Mouse (Mus musculus) adrenal gland, adult 2 months (tissue): Measurements from ENCODE around the gene Hist2h2ac. TPM values are rescaled to one million over a fixed set of nuclear protein-coding genes. Genes with fewer than 3 reads are reported as not detected.

Experiments
- DNase-seq: peaks from one replicate; pipeline ENCODE4 v3.0.0; 2021
- long read RNA-seq: library from polyadenylated mRNA; stranded (forward); transcript quantifications from one replicate; pipeline ENCODE4 v2.0.0, GENCODE M21; 2021
- polyA plus RNA-seq: library from polyadenylated mRNA; depleted of rRNA; stranded (reverse); fragments of >200 nt; gene quantifications from 2 replicates; pipeline ENCODE4 v1.2.3, GENCODE M21; 2012; rRNA removed
- total RNA-seq, 2 experiments: library from RNA; stranded (reverse); gene quantifications; 2 replicates each; pipeline ENCODE4 v1.2.3; 2021

The Hist2h2ac gene
- total RNA-seq (10 to 100 TPM; 41.3 to 58.9 TPM), polyA plus RNA-seq (5.1 TPM in 2 replicates)
- long read RNA-seq: 0 reads

DNA sequence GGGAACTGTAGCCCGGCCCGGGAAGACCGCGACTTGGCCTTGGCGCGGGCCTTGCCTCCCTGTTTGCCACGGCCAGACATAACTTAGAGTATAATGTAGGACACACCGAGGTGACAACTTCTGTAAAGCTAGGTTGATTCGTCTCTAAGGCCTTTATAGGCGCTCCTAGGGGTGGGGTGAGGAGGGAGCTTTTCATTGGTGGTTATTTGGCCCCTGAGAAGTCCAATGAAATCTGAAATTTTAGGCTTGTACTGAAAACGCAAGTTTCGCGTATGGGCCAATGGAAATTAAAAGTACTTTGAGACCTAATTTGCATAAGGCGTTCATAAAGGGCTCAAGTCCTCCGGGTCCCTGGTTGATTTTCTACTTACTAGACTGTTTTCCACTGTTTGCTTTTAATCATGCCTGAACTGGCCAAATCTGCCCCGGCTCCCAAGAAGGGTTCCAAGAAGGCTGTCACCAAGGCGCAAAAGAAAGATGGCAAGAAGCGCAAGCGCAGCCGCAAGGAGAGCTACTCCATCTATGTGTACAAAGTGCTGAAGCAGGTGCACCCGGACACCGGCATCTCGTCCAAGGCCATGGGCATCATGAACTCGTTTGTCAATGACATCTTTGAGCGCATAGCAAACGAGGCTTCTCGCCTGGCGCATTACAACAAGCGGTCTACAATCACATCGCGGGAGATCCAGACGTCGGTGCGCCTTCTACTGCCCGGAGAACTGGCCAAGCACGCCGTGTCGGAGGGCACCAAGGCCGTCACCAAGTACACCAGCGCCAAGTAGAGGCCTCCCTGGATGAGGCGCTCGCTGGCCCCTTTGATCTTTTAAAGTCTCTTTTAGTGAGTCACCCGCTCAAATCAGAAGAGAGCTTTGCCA, at the start of gene Hist2h2ac, which contains the start of gene Hist2h2be:
Hist2h2ac (minus strand) TSS at position 116 of the 875 bp plus-strand sequence.
Hist2h2be (plus strand) TSS at position 355 of the 875 bp plus-strand sequence.
- peak; percentile 95 for DNase-seq

DNA sequence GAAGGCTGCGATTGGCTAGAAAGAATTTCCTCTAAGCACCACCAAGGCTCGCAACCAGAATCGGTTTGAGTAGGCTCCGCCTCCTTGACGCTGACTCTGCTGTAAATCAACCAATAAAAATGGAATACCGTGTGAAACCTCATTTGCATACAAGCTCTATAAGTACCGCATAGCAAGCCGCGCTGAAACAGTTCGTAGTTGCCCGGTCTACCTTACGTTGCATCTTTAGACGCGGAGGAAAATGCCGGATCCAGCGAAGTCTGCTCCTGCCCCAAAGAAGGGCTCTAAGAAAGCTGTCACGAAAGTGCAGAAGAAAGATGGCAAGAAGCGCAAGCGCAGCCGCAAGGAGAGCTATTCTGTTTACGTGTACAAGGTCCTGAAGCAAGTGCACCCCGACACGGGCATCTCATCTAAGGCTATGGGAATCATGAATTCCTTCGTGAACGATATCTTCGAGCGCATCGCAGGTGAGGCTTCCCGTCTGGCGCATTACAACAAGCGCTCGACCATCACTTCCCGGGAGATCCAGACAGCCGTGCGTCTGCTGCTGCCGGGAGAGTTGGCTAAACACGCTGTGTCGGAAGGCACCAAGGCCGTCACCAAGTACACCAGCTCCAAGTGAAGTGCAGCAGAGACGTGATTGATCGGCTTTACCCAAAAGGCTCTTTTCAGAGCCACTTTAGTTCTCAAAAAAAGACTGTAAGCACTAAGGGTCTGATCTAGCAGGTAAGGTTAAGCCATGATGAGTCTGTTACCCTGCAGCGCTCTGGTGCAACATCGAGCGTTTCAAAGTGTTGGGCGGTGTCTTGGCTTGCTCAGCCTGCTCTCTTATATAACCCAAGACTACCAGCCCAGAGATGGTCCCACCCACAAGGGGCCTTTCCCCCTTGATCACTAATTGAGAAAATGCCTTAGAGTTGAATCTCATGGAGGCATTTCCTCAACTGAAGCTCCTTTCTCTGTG, 49.1 kb upstream of the Hist2h2ac start, which contains the start of gene Hist2h2bb:
Hist2h2bb (plus strand) TSS at position 242 of the 964 bp plus-strand sequence.
- DNase-seq: peak; percentile 92

DNA sequence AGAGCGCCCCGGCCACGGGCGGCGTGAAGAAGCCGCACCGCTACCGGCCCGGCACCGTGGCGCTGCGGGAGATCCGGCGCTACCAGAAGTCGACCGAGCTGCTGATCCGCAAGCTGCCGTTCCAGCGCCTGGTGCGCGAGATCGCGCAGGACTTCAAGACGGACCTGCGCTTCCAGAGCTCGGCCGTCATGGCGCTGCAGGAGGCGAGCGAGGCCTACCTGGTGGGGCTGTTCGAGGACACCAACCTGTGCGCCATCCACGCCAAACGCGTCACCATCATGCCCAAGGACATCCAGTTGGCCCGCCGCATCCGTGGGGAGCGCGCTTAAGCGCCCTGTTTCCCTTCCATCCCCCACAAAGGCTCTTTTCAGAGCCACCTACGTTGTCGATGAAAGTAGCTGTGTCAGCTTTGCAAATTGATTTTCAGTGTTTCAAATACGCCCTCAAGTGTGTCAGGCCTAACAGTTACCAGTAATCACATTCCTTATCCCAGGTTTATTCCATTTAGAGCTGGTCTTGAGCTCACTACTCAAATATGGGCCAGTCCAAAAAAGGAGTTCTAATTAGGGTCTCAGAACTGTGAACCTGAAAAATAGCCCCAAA, 48.2 kb upstream of the Hist2h2ac start:
- peak; percentile 51 for DNase-seq

DNA sequence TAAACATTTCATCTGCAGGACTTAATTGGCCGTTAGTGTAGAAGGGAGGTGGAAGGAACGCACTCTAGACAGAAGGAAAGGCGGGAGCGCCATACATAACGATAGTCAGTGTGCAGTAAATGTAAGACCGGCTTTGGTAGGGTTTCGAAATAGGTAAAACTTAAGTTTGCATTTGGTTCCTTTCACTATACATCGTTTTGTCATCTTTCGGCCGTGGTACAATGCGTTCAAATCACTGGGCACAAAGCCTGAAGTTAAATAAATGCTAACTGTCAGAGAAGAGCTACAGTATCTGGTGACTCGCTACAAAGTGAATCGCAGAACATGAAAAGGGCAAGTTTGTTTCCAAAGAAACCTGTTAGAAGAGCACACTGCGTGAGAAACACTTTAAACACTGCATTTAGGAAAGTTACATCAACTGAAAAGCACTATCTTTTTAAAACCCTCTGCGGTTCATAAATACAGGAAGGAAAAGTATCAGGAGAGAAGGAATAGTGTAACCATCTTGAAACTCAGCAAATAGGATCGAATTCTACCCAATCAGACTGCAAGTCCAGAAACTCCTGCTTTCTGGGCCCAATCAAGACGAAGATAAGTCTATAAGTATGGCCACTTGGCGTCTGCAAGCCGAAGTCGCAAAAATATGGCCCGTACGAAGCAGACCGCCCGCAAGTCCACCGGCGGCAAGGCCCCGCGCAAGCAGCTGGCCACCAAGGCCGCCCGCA, 47.5 kb upstream of the Hist2h2ac start, which contains the start of gene Hist2h3b:
Hist2h3b (plus strand) TSS at position 604 of the 725 bp plus-strand sequence.
- DNase-seq: peak; percentile 89

DNA sequence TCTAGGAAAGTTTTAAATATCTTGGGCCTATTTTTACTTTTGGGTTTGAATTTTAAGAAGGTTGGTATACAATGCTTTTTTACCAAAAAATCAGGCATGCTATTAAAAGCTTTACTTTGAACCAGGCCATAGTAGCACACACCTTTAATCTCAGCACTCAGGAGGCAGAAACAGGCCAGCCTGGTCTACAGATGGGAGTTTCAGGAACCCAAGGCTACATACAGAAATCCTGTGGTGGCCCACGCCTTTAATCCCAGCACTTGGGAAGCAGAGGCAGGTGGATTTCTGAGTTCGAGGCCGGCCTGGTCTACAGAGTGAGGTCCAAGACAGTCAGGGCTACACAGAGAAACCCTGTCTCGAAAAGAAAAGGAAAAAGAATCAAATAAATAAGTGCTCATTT, 46.9 kb upstream of the Hist2h2ac start:
- DNase-seq: no peak

DNA sequence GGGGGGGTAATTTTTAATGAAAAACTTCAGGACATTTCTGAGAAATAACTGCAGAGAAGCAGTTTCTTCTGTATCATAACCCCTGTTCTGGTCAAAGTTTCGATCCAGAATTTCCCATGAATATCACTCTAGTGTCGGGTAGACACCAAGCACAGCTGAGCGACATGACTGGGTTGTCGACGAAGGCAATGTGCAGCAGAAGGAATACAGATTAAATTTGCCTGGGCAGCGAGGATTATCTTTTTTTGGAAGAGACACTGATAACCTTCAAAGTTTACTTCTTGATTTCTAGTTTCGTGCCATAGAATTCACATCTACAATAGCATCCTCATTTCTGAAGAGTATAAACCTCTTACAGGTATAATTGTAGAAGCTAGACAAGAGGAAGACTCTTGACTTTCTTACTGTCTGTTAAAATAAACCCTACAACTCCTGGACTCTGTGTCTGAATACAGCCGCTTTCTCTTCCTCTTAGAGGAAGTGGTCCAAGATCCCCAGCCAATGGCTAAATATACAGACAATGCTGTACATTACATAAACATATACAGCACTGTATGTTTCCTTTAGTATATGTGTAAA, 45.5 kb upstream of the Hist2h2ac start:
- no peak for DNase-seq

DNA sequence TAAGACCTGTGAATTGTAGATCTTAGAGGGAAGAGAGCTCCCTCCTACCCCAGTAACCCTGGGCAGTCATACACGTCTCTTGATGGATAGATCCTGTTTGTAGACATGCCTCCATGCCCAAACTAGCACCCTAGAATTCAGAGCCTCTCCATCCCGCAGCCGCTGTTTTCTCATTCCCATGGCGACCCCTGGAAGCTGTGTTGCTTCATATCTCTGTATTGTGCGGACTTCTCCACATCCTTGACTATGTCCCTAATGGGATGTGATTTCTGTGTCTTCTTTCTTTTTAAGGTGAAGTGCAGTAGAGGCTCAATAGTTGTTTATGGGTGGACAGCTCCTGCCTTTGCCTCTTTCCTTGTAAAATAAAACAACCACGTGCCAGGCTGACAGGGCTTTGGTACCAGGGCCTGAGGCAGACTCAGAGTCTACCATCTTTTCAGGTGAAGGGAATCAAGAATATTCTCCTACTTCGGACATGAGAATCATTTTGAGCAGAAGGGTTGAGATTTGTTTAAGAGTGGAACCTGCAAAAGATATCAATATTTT, 43.8 kb upstream of the Hist2h2ac start:
- DNase-seq: no peak

DNA sequence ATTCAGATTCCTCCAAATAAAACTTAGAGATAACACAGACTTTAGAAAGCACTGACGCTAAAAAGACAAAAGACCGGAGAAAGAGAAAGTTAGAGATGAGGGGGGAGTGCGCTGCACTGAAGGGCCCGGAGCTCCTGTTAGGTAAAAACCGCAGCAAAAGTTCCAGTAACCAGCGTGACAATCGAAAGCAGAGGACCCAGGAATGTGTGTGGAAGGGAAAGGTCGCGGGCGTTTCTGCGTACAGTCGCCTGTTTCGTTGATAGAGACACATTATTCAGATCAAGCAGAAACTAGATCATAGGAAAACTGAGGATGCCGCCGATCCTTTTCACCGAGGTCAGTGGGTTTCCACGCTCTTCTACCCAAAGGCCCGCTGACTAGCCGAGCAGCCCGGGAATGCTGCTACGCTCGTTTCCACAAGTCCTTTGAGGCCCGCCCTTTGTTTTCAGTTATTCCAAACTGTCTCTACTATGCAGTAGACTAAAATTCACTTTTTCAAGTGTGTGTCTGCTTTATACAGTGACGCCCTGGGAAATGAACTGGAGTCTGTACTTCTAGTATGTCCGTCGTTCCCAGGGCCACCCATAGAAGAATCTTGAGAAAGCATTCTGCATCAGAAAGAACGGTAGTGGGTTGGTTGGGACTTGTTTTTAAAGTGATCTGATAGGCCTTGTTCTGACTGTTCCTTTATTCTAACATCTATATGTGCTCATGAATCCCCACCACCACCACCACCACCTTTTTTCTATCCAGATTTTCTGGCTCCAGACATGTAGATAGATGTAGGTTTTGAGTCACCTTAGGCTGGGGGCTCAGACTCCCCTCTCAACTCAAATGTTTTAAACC, 43.1 kb upstream of the Hist2h2ac start:
- peak; percentile 76 for DNase-seq

DNA sequence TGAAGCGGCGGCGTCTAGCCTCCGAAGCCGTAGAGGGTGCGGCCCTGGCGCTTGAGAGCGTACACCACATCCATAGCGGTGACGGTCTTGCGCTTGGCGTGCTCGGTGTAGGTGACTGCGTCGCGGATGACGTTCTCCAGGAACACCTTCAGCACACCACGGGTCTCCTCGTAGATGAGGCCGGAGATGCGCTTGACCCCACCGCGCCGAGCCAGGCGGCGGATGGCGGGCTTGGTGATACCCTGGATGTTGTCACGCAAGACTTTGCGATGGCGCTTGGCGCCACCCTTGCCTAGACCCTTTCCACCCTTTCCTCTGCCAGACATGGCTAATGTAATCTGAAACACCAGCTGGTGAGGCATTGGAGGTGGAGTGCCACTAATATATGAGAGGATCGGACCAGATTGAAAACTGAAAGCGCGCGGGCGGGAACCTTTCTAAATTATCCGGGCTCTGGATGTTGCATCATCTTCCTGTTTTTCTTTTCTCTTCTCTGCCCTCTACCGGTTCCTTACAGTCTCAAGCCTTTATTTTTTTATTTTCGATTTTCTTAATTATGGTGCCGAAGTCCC, 42.4 kb upstream of the Hist2h2ac start, which contains the start of gene Hist2h4:
Hist2h4 (minus strand) TSS at position 333 of the 572 bp plus-strand sequence.
- peak; percentile 94 for DNase-seq

DNA sequence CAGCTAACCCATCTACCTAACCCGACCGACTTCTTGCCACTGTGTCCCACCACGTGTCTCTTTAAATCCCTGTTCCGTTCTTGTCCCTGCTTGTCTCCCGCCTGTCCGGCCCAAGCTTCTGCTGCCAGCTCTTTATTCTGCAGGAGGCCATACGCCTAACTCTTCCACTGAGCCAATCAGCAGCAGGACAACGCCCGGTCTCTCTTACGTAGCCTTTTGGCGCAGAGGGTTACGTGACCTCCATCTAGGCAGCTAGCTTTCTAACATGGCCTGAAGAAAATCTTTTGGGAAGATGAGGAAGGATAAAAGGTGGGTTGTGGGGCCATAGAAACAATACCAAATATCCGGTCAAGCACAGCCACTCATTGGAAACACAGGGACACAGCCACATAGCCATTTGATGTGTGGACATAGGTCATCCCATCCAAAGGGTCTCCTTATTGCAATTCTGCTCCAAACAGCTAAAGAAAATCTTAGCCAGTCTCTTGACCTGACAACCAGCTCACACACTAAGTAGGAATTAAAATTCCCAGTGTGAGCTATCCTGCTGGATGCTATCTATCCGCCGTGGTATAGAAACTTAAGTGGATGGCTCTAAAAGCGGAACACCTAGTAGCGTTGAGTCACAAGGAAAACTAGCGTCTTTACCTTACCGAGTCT, 41.7 kb upstream of the Hist2h2ac start:
- peak; percentile 91 for DNase-seq

DNA sequence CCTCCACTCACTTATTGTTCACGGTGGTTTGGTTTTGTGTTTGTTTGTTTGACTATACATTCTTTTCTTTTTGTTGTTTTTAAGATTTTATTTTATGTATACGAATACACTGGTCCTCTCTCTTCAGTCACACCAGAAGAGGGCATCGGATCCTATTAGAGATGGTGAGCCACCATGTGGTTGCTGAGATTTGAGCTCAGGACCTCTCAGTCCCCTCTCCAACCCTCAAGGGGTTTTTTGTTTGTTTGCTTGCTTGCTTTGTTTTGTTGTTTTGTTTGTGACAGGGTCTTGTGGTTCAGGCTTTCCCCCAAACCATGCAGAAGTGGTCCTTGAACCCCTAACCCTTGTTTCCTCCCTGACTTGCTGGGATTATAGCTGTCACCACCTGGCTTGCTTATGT, 40.9 kb upstream of the Hist2h2ac start:
- no peak for DNase-seq

DNA sequence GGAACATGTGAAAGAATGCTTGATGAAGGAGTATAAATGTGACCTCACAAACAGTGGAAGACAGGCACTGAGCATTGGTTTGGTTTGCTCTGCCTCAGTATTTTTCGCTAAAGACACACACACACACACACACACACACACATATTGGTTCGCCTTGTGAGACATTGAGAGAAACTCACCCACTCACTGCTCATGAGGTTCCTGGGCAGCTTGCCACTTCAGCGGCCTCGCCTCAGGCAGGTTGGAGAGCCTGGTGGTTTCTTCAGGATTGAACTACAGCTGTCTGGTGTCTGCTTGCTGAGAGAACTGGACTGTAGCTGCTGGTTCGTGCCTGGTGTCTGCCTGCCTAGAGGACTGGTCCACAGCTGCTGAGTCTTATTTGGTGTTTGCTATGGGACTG, 39.5 kb upstream of the Hist2h2ac start:
- DNase-seq: no peak

DNA sequence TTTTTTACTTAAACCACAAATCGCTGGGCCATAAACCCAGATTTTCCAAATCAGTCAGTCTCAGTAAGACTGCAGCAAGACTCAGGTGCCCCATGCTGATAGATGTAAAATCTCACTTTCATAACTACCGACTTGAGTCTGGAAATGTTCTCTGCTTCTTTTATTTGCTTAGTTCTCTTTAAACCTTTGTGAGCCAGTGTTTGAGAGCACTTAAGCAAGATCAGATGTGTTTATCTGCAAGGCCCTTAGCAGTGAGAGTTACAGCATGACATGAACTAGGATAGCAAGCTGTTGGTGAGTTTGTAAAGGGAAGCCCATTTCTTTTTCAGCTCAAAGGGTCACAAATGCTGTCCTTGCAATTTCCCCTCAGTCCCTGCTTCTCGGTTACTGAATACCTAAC, 36.5 kb upstream of the Hist2h2ac start:
- DNase-seq: no peak

DNA sequence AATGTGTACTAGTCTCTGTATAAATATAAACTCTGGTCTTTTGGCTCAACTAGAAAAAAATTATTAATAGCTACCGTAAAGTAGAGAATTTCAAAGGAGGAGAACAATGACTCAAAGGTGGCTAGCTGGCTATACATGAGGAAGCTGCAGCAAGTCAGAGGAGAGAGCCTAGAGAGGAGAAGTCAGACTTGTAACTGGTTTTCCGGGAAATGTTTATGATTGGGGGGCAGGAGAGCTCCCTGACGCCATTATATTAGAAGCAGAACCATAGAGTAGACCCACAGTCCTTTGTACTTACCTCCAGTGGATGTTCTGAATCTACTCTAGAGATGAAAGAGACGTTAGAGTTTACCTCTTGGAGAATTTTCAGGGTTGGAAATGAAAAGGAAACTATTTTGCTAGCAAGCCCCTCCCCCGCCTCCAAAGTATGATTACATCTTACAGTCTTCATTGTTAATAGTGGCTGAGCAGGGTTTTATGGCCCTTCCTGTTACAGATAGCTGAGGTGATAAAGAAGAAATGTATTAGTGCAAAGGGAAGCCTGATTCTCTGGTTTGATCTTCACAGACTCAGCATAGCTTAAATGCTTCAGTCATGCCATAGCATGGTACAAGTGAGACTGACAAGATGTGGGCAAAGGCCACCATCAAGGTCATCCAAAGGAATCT, 35.4 kb upstream of the Hist2h2ac start:
- DNase-seq: no peak

DNA sequence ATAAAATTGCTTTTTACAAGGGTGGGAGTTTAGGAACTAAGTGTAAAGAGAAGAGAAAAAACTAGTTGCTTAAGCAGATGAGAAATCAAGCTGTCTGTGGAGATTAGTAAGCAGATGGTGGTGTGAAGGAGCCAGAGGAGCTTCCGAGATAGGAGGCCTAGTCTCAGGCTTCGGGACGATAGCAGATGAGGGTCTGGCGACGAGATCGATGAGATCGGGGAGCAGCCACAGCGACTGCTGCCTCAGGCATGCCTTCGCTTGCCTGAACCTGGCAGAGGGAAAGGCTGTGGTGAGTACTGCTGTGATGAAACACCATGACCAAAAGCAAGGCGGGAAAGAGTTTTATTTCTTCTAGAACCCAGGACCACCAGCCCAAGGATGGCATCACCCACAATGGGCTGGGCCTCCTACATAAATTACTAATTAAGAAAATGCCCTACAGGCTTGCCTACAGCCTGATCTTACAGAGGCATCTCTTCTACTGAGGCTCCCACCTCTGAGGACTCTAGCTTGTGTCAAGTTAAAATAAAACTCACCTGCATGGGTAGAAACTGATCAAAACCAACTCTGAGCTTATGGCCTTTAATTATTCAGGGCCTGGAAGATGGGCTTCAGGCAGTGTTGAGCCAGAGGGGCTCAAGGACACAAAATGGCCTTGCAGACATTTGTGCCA, 34.1 kb upstream of the Hist2h2ac start:
- DNase-seq: no peak

DNA sequence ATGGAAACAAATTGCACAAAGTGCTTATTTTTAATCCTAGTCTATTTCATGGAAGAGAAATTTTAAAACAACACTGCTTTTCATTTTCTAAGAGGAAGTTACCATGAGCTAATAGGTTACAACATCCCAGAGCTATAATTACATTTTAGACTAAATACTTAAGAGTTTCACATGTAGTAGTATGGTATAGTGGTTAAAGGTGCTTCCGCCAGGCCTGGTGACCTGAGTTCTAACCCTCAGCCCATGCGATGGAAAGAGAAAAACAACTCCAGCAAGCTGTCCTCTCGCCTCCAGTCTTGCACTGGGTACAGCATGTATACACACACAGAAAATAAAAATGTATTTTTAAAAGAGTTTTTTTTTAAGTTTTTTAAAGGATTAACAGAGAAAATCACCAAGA, 31.1 kb upstream of the Hist2h2ac start:
- DNase-seq: no peak

DNA sequence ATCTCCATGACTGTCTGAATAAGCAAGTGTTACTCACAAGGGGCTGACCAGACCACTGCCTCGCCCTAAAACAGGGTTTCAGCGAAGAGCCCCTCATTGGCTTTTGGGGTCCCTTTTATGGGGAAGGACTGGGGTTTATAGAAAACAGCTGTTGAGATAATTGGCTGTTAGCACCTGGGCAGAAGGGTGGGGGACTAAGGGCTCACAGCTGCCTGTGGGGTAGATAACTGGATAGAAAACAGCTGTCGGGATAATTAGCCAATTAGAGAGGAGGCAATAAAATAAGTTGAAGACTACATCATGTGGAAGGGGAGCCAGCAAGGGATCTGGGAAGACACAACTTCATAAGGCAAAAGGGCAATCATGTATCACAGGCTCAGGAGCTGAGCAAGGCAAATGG, 30.2 kb upstream of the Hist2h2ac start:
- no peak for DNase-seq

DNA sequence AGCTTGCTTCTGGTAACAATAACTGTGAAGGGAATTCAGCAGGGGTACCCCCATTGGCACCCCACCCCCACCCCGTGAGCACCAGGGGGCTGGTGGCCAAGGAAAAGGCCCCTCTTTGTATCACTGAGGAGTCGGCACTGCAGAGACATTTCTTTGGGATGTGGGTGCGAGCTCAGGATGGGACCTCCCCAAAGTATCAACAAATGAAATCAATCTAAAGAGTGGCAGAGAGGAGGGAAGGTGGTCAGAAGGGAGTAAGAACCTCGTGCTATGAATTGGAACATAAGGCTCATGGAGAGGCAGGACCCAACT, 28.3 kb upstream of the Hist2h2ac start:
- DNase-seq: no peak
